Mouse (Mus musculus): ENCODE measurements around the gene Lrrc28. TPM values are rescaled to one million over a fixed set of nuclear protein-coding genes. Genes with fewer than 3 reads are reported as not detected.

The Lrrc28 gene
- total and polyA plus RNA-seq, 3 experiments, result 9.7 to 16.0 TPM; not detected in 1

- TF ChIP-seq BHLHE40 (IDR thresholded peaks at IDR 0.05; ENCODE audit: borderline replicate concordance, low read depth, low read length) (no peak), TCF12 (IDR thresholded peaks at IDR 0.05; ENCODE audit: low read depth, low read length) (no peak), ZNF384 (IDR thresholded peaks at IDR 0.05; ENCODE audit: low read depth, low read length) (no peak), NELFE (IDR thresholded peaks at IDR 0.05; ENCODE audit: low read depth, low read length) (no peak), ELF1 (IDR thresholded peaks at IDR 0.05; ENCODE audit: low read depth, low read length) (no peak), CHD1 (IDR thresholded peaks at IDR 0.05; ENCODE audit: low read depth, low read length) (no peak), ZMIZ1 (IDR thresholded peaks at IDR 0.05; ENCODE audit: low read depth, low read length) (no peak), SIN3A (IDR thresholded peaks at IDR 0.05; ENCODE audit: low read length) (no peak), KAT2A (conservative IDR thresholded peaks at IDR 0.05; ENCODE audit: low read depth, low read length) (no peak), RAD21 (IDR thresholded peaks at IDR 0.05; ENCODE audit: low read depth, low read length) (no peak), ZKSCAN1 (IDR thresholded peaks at IDR 0.05; ENCODE audit: low read depth, low read length) (no peak), MYB (IDR thresholded peaks at IDR 0.05; ENCODE audit: low read depth, low read length) (no peak), MXI1 (IDR thresholded peaks at IDR 0.05; ENCODE audit: low read depth, low read length) (no peak), MYC (IDR thresholded peaks at IDR 0.05; ENCODE audit: low read depth, low read length) (no peak), ETS1 (IDR thresholded peaks at IDR 0.05; ENCODE audit: low read depth, low read length) (no peak), RCOR1 (IDR thresholded peaks at IDR 0.05; ENCODE audit: low read depth, low read length) (no peak), USF1 (IDR thresholded peaks at IDR 0.05; ENCODE audit: low read depth, low read length) (no peak), GATA1 (IDR thresholded peaks at IDR 0.05; ENCODE audit: low read depth, low read length) (no peak), GABPA (IDR thresholded peaks at IDR 0.05; ENCODE audit: low read depth, low read length) (no peak)
- no peaks in the 10 kb centered on the region for H3K79me2 ChIP-seq (ENCODE audit: control insufficient read depth, insufficient read depth, low read length, poor library complexity)
- H3K9me3 ChIP-seq (replicated peaks; ENCODE audit: insufficient read depth, low read length), result no peaks in the 10 kb centered on the region
- H3K4me1 ChIP-seq (ENCODE audit: control insufficient read depth in 1 of 2, insufficient read depth in 2 of 2, low read length in 2 of 2), result no peaks in the 10 kb centered on the region
- H3K4me3 ChIP-seq (ENCODE audit: control insufficient read depth in 1 of 2, insufficient read depth in 1 of 2, low read depth in 2 of 2, low read length in 2 of 2), result no peak overlapping the region
- no peak overlapping the region for H3K27ac ChIP-seq (ENCODE audit: control insufficient read depth, low read depth, low read length)
- no peaks in the 10 kb centered on the region for H3K36me3 ChIP-seq (ENCODE audit: control insufficient read depth in 1 of 2, insufficient read depth in 2 of 2, low read length in 2 of 2)
- no peak overlapping the region for H3K9ac ChIP-seq (ENCODE audit: control insufficient read depth, low read depth, low read length, poor library complexity, severe bottlenecking)
- H3K27me3 ChIP-seq (ENCODE audit: control insufficient read depth in 1 of 2, insufficient read depth in 2 of 2, low read length in 2 of 2), result no peaks in the 10 kb centered on the region
- DNase-seq (ENCODE audit: low read depth, low spot score), result no peak
These were observed 66.1 kb downstream of the Lrrc28 start for GRCm38 (mm10) chr7:67578783-67579482.

- H3K4me3 ChIP-seq (ENCODE audit: control insufficient read depth in 1 of 2, insufficient read depth in 1 of 2, low read depth in 2 of 2, low read length in 2 of 2), result no peak overlapping the region
- TF ChIP-seq ZMIZ1 (IDR thresholded peaks at IDR 0.05; ENCODE audit: low read depth, low read length) (no peak), USF1 (IDR thresholded peaks at IDR 0.05; ENCODE audit: low read depth, low read length) (no peak), GATA1 (IDR thresholded peaks at IDR 0.05; ENCODE audit: low read depth, low read length) (no peak), UBTF (IDR thresholded peaks at IDR 0.05; ENCODE audit: borderline replicate concordance, insufficient read depth, low read depth, low read length) (no peak), JUND (IDR thresholded peaks at IDR 0.05; ENCODE audit: low read depth, low read length) (no peak)
These were observed 67.0 kb downstream of the Lrrc28 start for GRCm38 (mm10) chr7:67578044-67578443.

More at GRCm38 (mm10) chr7:67578044-67578443, 67.0 kb downstream of the Lrrc28 start:
- Histone ChIP-seq H3K27me3 (ENCODE audit: control insufficient read depth in 1 of 2, insufficient read depth in 2 of 2, low read length in 2 of 2) (no peaks in the 10 kb centered on the region), H3K9me3 (replicated peaks; ENCODE audit: insufficient read depth, low read length) (no peaks in the 10 kb centered on the region), H3K27ac (ENCODE audit: control insufficient read depth, low read depth, low read length) (no peak overlapping the region), H3K4me1 (ENCODE audit: control insufficient read depth in 1 of 2, insufficient read depth in 2 of 2, low read length in 2 of 2) (no peaks in the 10 kb centered on the region), H3K79me2 (ENCODE audit: control insufficient read depth, insufficient read depth, low read length, poor library complexity) (no peaks in the 10 kb centered on the region), H3K36me3 (ENCODE audit: control insufficient read depth in 1 of 2, insufficient read depth in 2 of 2, low read length in 2 of 2) (no peaks in the 10 kb centered on the region), H3K9ac (ENCODE audit: control insufficient read depth, low read depth, low read length, poor library complexity, severe bottlenecking) (no peak overlapping the region)
- no peak for DNase-seq (ENCODE audit: low read depth, low spot score)
